Mouse (Mus musculus) liver, postnatal 0 days (tissue): ENCODE data around the gene Tymp.

Experiments used
- CTCF ChIP-seq: sonication (generic); IDR thresholded peaks from 2 replicates; pipeline ENCODE4 v1.5.1; 2016; ENCODE audit warnings: antibody characterized with exemption, low read depth
- EP300 ChIP-seq: IDR thresholded peaks from 2 replicates; pipeline ENCODE4 v1.6.1; 2016; ENCODE audit warnings: antibody characterized with exemption, low read depth, mild to moderate bottlenecking

- TF ChIP-seq CTCF (no peak), EP300 (no peak)
Observed at GRCm38 (mm10) chr15:89390081-89390480, 13.2 kb upstream of the Tymp start.
